Mouse (Mus musculus): Measurements from ENCODE around the gene Lrrk1. TPM values are rescaled to one million over a fixed set of nuclear protein-coding genes. Genes with fewer than 3 reads are reported as not detected.

Gene Lrrk1
- total and polyA plus RNA-seq, 3 experiments = 0.22 TPM; not detected in 2

DNA sequence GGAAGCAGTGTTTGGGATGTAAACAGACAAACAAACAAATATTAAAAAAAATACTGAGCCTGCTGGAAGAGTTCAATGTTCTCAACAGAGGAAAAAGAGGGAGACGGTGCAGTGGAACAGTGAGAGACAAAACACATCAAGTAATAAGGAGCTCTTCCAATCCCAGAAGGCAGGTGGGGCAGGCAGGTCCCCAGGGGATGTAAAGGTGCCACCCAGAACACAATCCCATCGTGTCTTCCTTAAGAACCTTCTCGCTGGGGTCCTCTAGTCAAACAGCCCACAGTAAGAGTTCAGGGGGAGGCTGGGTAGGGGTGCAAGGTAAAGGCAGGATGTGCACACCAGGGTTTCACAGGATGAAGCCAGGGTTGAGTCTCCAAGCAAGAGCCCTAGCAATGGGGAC lies 14.8 kb downstream of the Lrrk1 start:
- no peaks in the 10 kb centered on the region for H3K4me1 ChIP-seq (ENCODE audit: insufficient read depth, low read depth, low read length)
- ATAC-seq (ENCODE audit: extremely low read depth, insufficient number of reproducible peaks, low FRiP score, poor library complexity, severe bottlenecking) = no peak
- no peak for TF ChIP-seq TAL1 (conservative IDR thresholded peaks at IDR 0.05; ENCODE audit: low read depth, low read length)
- TF ChIP-seq GATA2 (IDR thresholded peaks at IDR 0.05; ENCODE audit: borderline replicate concordance, low read depth, low read length) = no peak
- TF ChIP-seq POLR2AphosphoS5 (IDR thresholded peaks at IDR 0.05; ENCODE audit: insufficient replicate concordance, low read depth, low read length) = no peak
- TF ChIP-seq CTCF (IDR thresholded peaks at IDR 0.05; ENCODE audit: low read depth, low read length) = no peak
- no peak for TF ChIP-seq GATA1 (IDR thresholded peaks at IDR 0.05; ENCODE audit: borderline replicate concordance, low read length)

DNA sequence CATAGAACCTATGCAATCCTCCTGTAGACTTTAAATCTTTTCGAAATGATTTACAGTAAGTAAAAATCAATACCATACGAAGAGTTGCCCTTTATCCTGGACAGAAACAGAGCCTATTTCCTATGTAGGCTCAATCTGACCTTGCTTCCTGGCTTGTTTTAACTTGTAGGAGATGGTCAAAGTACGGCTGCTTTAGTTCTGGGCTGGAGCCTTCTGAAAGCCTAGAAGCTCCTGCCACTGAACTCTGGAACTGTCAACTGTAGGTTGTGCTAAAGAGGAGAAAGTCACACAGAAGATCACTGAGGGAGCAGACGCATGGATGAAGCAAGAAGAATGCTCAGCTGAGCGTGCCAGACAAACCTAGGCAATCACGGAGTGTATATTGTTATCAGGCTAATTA lies 17.2 kb downstream of the Lrrk1 start:
- ATAC-seq (ENCODE audit: extremely low read depth, insufficient number of reproducible peaks, low FRiP score, poor library complexity, severe bottlenecking) = no peak
- no peaks in the 10 kb centered on the region for H3K36me3 ChIP-seq (replicated peaks)
- TF ChIP-seq CTCF (IDR thresholded peaks at IDR 0.05; ENCODE audit: low read depth, low read length) (no peak), GATA2 (IDR thresholded peaks at IDR 0.05; ENCODE audit: borderline replicate concordance, low read depth, low read length) (no peak), TAL1 (conservative IDR thresholded peaks at IDR 0.05; ENCODE audit: low read depth, low read length) (no peak)
- H3K4me3 ChIP-seq (ENCODE audit: low read depth, low read length) = no peak overlapping the region
- DNase-seq (ENCODE audit: low spot score) = no peak
- H3K9me3 ChIP-seq (replicated peaks) = no peaks in the 10 kb centered on the region
- H3K4me1 ChIP-seq (ENCODE audit: insufficient read depth, low read depth, low read length) = no peaks in the 10 kb centered on the region
- H3K27me3 ChIP-seq (ENCODE audit: insufficient read depth, low read length) = no peaks in the 10 kb centered on the region

More for the DNA sequence above, 14.8 kb downstream of the Lrrk1 start:
- no peak for DNase-seq (ENCODE audit: low spot score)
- no peak overlapping the region for H3K4me3 ChIP-seq (ENCODE audit: low read depth, low read length)
- H3K36me3 ChIP-seq (replicated peaks) = no peaks in the 10 kb centered on the region
- H3K27me3 ChIP-seq (ENCODE audit: insufficient read depth, low read length) = no peaks in the 10 kb centered on the region
- H3K9me3 ChIP-seq (replicated peaks) = no peaks in the 10 kb centered on the region

GRCm38 (mm10) chr7:66369934-66370445 lies 18.2 kb downstream of the Lrrk1 start:
- no peak for TF ChIP-seq TAL1 (conservative IDR thresholded peaks at IDR 0.05; ENCODE audit: low read depth, low read length)
- TF ChIP-seq GATA2 (IDR thresholded peaks at IDR 0.05; ENCODE audit: borderline replicate concordance, low read depth, low read length) = no peak
- no peak for TF ChIP-seq POLR2AphosphoS5 (IDR thresholded peaks at IDR 0.05; ENCODE audit: insufficient replicate concordance, low read depth, low read length)
- TF ChIP-seq GATA1 (IDR thresholded peaks at IDR 0.05; ENCODE audit: borderline replicate concordance, low read length) = no peak
- TF ChIP-seq CTCF (IDR thresholded peaks at IDR 0.05; ENCODE audit: low read depth, low read length) = no peak
- Histone ChIP-seq H3K4me3 (ENCODE audit: low read depth, low read length) (no peak overlapping the region), H3K27me3 (ENCODE audit: insufficient read depth, low read length) (no peaks in the 10 kb centered on the region), H3K36me3 (replicated peaks) (no peaks in the 10 kb centered on the region), H3K4me1 (ENCODE audit: insufficient read depth, low read depth, low read length) (no peaks in the 10 kb centered on the region), H3K9me3 (replicated peaks) (no peaks in the 10 kb centered on the region)
- DNase-seq (ENCODE audit: low spot score) (no peak), ATAC-seq (ENCODE audit: extremely low read depth, insufficient number of reproducible peaks, low FRiP score, poor library complexity, severe bottlenecking) (no peak)

- no peaks in the 10 kb centered on the region for H3K27me3 ChIP-seq (ENCODE audit: insufficient read depth, low read length)
- no peaks in the 10 kb centered on the region for H3K4me1 ChIP-seq (ENCODE audit: insufficient read depth, low read depth, low read length)
- TF ChIP-seq POLR2AphosphoS5 (IDR thresholded peaks at IDR 0.05; ENCODE audit: insufficient replicate concordance, low read depth, low read length) (no peak), GATA1 (IDR thresholded peaks at IDR 0.05; ENCODE audit: borderline replicate concordance, low read length) (no peak), CTCF (IDR thresholded peaks at IDR 0.05; ENCODE audit: low read depth, low read length) (no peak), TAL1 (conservative IDR thresholded peaks at IDR 0.05; ENCODE audit: low read depth, low read length) (no peak), GATA2 (IDR thresholded peaks at IDR 0.05; ENCODE audit: borderline replicate concordance, low read depth, low read length) (no peak)
- DNase-seq (ENCODE audit: low spot score) (no peak), ATAC-seq (ENCODE audit: extremely low read depth, insufficient number of reproducible peaks, low FRiP score, poor library complexity, severe bottlenecking) (no peak)
- H3K9me3 ChIP-seq (replicated peaks) = no peaks in the 10 kb centered on the region
- no peaks in the 10 kb centered on the region for H3K36me3 ChIP-seq (replicated peaks)
- H3K4me3 ChIP-seq (ENCODE audit: low read depth, low read length) = no peak overlapping the region
These were observed 18.8 kb downstream of the Lrrk1 start for GRCm38 (mm10) chr7:66369071-66369933.

DNA sequence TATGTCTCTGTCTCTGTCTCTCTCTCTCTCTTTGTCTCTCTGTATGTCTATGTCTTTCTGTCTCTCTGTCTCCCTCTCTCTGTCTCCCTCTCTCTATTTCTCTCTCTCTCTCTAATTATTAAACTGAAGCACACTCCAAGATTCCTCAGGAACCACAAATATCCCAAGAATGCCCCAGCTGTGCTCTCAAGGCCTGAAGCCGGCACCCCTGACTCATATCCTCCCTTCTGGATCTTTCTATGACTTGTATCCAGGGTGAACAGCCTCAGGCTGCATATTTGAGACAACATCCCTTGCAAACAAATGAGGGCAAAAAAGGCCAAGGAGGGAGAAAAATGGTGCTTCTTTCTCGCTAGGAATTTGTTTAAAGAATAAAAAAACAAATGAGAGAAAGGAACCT lies 22.2 kb downstream of the Lrrk1 start, which contains the start of gene Gm10974:
Gm10974 (plus strand) TSS at position 2 of the 400 bp plus-strand sequence.
- TF ChIP-seq GATA1 (IDR thresholded peaks at IDR 0.05; ENCODE audit: borderline replicate concordance, low read length) (no peak), GATA2 (IDR thresholded peaks at IDR 0.05; ENCODE audit: borderline replicate concordance, low read depth, low read length) (no peak), TAL1 (conservative IDR thresholded peaks at IDR 0.05; ENCODE audit: low read depth, low read length) (no peak), CTCF (IDR thresholded peaks at IDR 0.05; ENCODE audit: low read depth, low read length) (no peak), POLR2AphosphoS5 (IDR thresholded peaks at IDR 0.05; ENCODE audit: insufficient replicate concordance, low read depth, low read length) (no peak)
- Histone ChIP-seq H3K9me3 (replicated peaks) (peaks cover 14% of the 10 kb centered on the region), H3K27me3 (ENCODE audit: insufficient read depth, low read length) (peaks cover 2% of the 10 kb centered on the region; the same call in 1 of the 2 replicates), H3K4me3 (ENCODE audit: low read depth, low read length) (no peak within 1 kb of the TSS), H3K4me1 (ENCODE audit: insufficient read depth, low read depth, low read length) (no peaks in the 10 kb centered on the region), H3K36me3 (replicated peaks) (no peaks in the 10 kb centered on the region)
- DNase-seq (ENCODE audit: low spot score) (no peak), ATAC-seq (ENCODE audit: extremely low read depth, insufficient number of reproducible peaks, low FRiP score, poor library complexity, severe bottlenecking) (no peak)

GRCm38 (mm10) chr7:66365411-66365810 lies 22.7 kb downstream of the Lrrk1 start:
- Histone ChIP-seq H3K27me3 (ENCODE audit: insufficient read depth, low read length) (peaks cover 2% of the 10 kb centered on the region; the same call in 1 of the 2 replicates), H3K9me3 (replicated peaks) (peaks cover 16% of the 10 kb centered on the region), H3K4me1 (ENCODE audit: insufficient read depth, low read depth, low read length) (no peaks in the 10 kb centered on the region), H3K36me3 (replicated peaks) (no peaks in the 10 kb centered on the region), H3K4me3 (ENCODE audit: low read depth, low read length) (no peak overlapping the region)
- no peak for DNase-seq (ENCODE audit: low spot score)
- no peak for ATAC-seq (ENCODE audit: extremely low read depth, insufficient number of reproducible peaks, low FRiP score, poor library complexity, severe bottlenecking)
- TF ChIP-seq POLR2AphosphoS5 (IDR thresholded peaks at IDR 0.05; ENCODE audit: insufficient replicate concordance, low read depth, low read length) (no peak), GATA1 (IDR thresholded peaks at IDR 0.05; ENCODE audit: borderline replicate concordance, low read length) (no peak), TAL1 (conservative IDR thresholded peaks at IDR 0.05; ENCODE audit: low read depth, low read length) (no peak), CTCF (IDR thresholded peaks at IDR 0.05; ENCODE audit: low read depth, low read length) (no peak), GATA2 (IDR thresholded peaks at IDR 0.05; ENCODE audit: borderline replicate concordance, low read depth, low read length) (no peak)

All from G1E (cell line).